Mouse (Mus musculus): ENCODE data around the gene Gbp8.

GRCm38 (mm10) chr5:105081900-105082299, 57.4 kb downstream of the Gbp8 start:
- no peak for TF ChIP-seq TCF12 (IDR thresholded peaks at IDR 0.05; ENCODE audit: insufficient read depth, poor library complexity, severe bottlenecking)
- TF ChIP-seq E2F4 (IDR thresholded peaks at IDR 0.05; ENCODE audit: insufficient read depth) = no peak
- no peak for TF ChIP-seq POLR2AphosphoS2 (IDR thresholded peaks at IDR 0.05; ENCODE audit: insufficient read length, low read depth)
- TF ChIP-seq POLR2A (IDR thresholded peaks at IDR 0.05; ENCODE audit: insufficient read length, low read depth) = no peak
- no peak for TF ChIP-seq USF1 (IDR thresholded peaks at IDR 0.05; ENCODE audit: low read depth)
- no peak for TF ChIP-seq MAX (IDR thresholded peaks at IDR 0.05; ENCODE audit: low read depth)

All from myocyte (in vitro differentiated cells).